Mouse (Mus musculus): ENCODE data around the gene Gosr2.

GRCm38 (mm10) chr11:103639407-103639946, 58.2 kb downstream of the Gosr2 start:
- TF ChIP-seq CEBPB (IDR thresholded peaks at IDR 0.05; ENCODE audit: insufficient read depth, poor library complexity, severe bottlenecking): no peak
- TF ChIP-seq USF1 (IDR thresholded peaks at IDR 0.05; ENCODE audit: low read depth): no peak
- no peak for TF ChIP-seq POLR2A (IDR thresholded peaks at IDR 0.05; ENCODE audit: insufficient read length, low read depth)

Measured in myocyte (in vitro differentiated cells).